Mouse (Mus musculus): ENCODE measurements around the gene Crbn. TPM values are rescaled to one million over a fixed set of nuclear protein-coding genes. Genes with fewer than 3 reads are reported as not detected.

The Crbn gene
- total RNA-seq, 1 experiment from 2014 or later: 72.9 TPM

Other genes starting within 250 kb of the Crbn start
- 0.65 and 1.6 TPM in 2 replicates for gene Il5ra, start 51.0 kb downstream of the Crbn start, total RNA-seq (2017)
- gene Trnt1, start 31.0 kb downstream of the Crbn start, total RNA-seq (2017): 80.5 and 105 TPM in 2 replicates